Mouse (Mus musculus): ENCODE results near the gene Styxl1.

The Styxl1 gene

GRCm38 (mm10) chr5:135777796-135778470 is at the start of gene Styxl1:
Styxl1 (minus strand) TSS chr5:135778385.
- DNase-seq: no peak

DNA sequence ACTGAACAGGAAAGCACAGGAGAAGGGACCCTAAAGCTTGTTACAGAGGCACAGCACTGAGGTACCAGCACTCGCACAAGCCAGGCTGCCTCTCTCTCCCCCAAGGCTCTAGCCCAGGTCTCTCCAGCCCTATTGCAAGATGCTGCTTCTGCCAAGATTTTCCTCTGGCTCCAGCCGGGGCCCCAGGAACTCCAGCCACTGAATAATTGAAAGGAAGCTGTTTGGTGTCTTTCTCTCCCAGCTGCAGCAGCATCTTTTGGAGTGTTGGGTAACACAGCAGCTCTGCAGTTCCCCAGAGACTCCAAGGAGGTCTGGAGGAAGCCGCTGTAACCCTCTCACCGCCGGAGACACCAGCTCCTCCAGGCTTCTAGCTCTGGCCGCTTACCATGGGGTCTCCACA is 48.0 kb upstream of the Styxl1 start:
- no peak for DNase-seq

DNA sequence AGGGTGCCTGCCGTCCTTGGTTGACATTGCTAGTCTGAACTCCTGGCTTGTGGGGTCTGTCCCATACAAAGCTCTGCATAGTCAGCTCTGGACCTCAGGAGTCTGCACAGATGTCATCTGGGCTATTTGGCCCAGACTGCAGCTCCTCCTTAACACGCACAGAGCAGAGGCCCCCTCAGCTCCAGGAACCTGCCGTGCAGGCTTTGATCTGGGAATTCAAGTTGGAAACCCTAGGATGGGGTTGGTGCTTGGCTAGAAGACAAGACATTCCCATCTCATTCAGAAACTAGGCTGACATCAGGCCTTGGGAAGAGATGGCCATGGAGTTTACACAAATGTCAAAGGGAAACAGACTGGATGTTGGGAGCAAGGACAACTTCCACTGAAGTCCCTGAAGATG is 46.3 kb upstream of the Styxl1 start:
- DNase-seq: no peak

- no peak for DNase-seq
Observed at GRCm38 (mm10) chr5:135822316-135822944, 44.2 kb upstream of the Styxl1 start.

GRCm38 (mm10) chr5:135818491-135818890 is 40.3 kb upstream of the Styxl1 start:
- peak; percentile 88 to 92 for DNase-seq

- DNase-seq: peak; percentile 94
Observed at GRCm38 (mm10) chr5:135812991-135813390, 34.8 kb upstream of the Styxl1 start.

GRCm38 (mm10) chr5:135807263-135807637 is 29.1 kb upstream of the Styxl1 start:
- DNase-seq: peak; percentile 61 to 66

GRCm38 (mm10) chr5:135806555-135807262 is 28.5 kb upstream of the Styxl1 start, which contains the start of gene Srrm3:
Srrm3 (plus strand) TSS chr5:135806890.
- DNase-seq: peak; percentile 98 to 99

DNA sequence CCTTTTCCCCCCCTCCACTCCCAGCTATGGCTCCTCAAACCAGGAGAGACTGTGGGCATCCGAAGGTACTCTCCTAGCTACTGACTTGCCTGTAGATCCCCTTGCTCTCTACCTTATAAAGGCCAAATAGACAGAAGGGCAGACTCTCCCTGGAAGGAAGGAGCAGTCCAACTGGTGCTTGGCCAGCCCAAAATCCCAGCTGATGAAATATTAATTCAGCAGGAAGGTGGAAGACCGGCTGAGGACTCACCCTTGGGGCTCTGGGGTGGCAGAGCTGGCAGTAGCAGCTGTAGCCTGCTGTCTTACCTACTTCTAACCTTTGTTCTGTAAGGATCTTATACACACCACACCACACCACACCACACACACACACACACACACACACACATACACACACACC is 26.6 kb upstream of the Styxl1 start:
- DNase-seq: peak; percentile 46 to 52

DNA sequence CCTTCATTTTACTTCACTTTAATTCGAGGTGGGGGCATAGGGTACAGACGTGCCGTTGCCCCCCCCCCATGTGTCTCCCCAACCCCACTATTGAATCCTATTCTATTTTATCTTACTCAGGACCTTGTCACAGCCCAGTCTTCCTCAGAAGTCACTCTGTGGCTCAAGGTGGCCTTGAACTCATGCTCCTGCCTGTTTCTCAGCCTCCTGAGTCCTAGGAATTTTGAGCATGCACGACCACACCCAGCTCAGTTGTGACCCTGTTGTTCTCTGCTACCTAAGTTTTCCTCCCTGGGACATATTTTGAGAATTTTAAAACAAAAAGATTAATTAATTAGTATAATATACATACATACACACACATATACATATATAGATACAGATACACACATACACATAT is 25.5 kb upstream of the Styxl1 start:
- no peak for DNase-seq

GRCm38 (mm10) chr5:135803135-135803534 is 24.9 kb upstream of the Styxl1 start:
- peak in 1 of 2 experiments; percentile 52 for DNase-seq

DNA sequence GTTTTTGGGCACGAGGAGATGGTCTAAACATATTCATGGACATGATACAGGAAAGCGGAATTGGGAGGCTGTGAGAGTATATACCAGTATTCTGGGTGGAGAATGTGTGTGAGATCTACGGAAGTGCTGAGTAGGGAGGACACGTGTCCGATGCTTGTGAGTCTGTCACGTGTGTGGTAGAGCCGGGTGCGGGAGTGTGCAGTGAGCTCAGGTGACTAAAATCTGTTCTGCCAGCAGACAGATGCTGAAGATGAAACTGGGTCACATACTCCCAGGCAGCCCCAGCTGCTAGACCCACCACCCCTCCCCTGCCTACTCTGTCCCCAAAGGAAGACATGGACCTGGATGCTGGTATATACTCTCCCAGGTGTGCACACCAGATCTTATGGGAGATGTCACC is 24.5 kb upstream of the Styxl1 start:
- DNase-seq: no peak

- DNase-seq: peak in 1 of 2 experiments; percentile 29
Observed at GRCm38 (mm10) chr5:135800927-135801326, 22.7 kb upstream of the Styxl1 start.

DNA sequence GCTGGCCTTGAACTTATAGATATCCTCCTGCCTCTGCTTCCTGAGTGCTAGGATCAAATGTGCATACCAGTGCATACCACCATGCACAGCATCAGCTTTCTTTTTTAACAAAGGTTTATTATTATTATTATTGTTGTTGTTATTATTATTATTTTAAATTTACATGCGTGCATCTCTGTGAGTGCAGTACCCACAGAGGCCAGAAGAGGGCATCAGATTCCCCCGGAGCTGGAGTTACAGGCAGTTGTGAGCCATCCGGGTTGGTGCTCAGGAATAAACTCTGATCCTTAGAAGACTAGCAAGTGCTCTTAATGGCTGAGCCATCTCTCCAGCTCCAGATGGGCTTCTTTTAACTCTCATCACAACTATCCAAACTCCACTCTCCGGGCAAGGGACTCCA is 21.6 kb upstream of the Styxl1 start:
- peak; percentile 67 to 81 for DNase-seq

DNA sequence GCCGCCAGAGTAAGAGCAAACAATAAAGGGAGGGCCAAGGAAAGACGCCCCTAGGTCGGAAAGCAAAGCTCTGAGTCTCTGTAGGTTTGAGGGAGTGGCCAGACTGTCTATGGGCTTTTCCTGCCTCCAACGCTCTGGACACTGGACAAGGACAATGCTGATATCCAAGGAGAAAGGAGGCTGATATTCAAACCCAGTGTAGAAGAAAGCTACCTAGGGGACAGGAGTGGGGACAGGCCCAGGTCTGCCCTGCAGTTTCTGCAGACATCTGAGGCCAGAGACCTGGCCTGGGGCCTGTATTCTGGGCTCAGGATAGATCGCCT is 16.6 kb upstream of the Styxl1 start:
- peak in 1 of 2 experiments; percentile 37 for DNase-seq

- DNase-seq: peak; percentile 97 to 98
Observed at GRCm38 (mm10) chr5:135793996-135794858, 16.0 kb upstream of the Styxl1 start.

DNA sequence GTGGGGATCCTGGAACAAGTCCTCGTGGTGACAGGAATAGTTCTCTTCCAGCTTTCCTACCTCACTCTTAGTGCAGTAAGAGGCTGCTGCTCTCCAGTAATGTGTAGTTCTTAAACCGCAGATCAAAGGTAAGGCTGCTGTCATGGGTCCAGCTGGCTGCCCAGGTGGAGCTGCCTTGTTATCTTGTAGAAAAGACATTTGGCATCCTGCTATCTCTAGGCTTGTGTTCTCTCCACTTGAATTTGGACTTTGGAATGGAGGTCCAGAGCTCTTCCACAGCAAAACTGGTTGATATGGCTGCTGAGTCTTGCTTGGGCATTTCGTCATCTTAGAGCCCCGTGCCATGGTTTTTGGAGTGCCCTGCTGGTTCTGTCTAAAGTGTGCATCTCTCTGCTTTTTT is 4.7 kb upstream of the Styxl1 start:
- no peak for DNase-seq

- no peak for DNase-seq
Observed at GRCm38 (mm10) chr5:135780331-135780730, 2.1 kb upstream of the Styxl1 start.

DNA sequence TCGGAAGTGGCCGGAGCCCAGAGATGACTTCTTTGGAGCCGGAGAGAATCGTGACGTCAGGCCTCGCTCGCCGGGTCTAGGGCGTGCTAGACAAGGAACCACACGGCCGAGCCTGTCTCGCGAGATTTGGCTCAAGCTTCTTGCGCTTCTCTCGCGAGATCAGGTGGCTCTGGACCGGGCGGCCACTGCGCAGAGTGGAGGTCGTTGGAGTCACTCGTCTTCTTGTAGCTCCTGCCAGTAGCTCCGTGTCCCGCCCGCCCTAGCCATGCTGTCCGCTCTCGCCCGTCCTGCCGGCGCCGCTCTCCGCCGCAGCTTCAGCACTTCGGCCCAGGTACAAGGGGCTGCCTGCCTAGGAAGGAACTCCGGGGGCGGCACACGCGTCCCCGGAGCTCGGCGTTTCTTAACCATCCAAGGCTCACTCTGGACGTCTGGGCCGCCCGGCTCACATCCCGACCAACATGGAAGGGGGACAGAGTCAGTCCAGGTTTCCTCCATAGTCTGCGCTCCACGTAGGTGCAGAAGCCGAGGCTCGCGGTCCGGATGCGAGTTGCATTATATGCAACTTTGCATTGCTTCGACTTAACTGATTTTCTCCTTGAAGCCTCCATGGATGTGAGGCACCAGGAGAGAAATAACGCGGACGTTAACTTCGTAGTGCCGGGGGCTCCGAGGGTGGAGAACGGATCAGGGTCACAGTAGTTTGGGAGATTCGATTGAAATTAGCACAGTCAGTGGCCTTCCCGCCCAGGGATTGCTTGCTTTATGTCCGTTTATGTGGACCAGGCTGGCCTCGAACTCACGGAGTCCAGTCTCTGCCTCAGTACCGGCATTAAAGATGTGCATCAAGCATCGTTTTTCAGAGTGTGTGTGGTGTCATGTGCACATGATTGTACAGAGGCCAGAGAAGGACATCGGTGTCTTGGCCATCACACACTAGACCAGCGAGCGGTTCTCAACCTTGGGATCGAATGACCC is 573 bp upstream of the Styxl1 start, which contains the start of gene Mdh2:
Gene Mdh2 (plus strand): TSS at position 10 of the 975 bp plus-strand sequence.
- DNase-seq: peak; percentile 100

DNA sequence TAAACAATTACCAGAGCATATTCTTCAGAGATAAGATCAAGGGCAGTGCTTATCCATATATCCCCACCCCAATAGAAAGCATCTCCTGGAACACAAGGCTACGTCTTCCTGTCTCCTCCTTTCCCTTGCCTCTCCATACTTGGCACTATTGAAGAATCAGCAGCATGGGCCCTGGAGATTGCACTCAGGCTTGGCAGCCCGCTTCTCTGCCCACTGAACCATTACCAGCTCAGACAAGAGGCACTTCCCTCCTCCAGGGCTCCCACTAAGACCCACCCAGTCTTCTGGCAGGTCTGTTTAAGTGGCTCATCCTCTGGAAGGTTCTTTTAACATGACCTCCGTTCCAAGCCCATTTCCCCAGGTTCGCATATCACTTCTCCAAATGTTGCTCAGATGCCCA is 1.6 kb downstream of the Styxl1 start:
- peak; percentile 51 to 52 for DNase-seq

GRCm38 (mm10) chr5:135772519-135772918 is 5.7 kb downstream of the Styxl1 start:
- no peak for DNase-seq

- DNase-seq: no peak
Observed at GRCm38 (mm10) chr5:135764971-135765370, 13.2 kb downstream of the Styxl1 start.

Measured in cerebellum, postnatal 14 days (tissue).